Mouse (Mus musculus): ENCODE data around the gene Syngap1.

GRCm38 (mm10) chr17:26941031-26941789 lies at the start of gene Syngap1:
- TF ChIP-seq CTCF (IDR thresholded peaks at IDR 0.05; ENCODE audit: low read depth) (no peak), EP300 (IDR thresholded peaks at IDR 0.05; ENCODE audit: low read depth) (no peak)

Measured in liver, embryonic 14.5 days (tissue).